Mouse (Mus musculus) A20 (cell line): ENCODE measurements at regions not wholly inside any gene's neighbourhood (a gene's known extent, or its start where the extent isn't known, plus 50 kb on each side); places are given as distances from the start of the nearest gene placed in this dataset.
A peak's percentile ranks its signal among the peaks of the same experiment; 100 is the strongest.
"Not testable (repeated sequence)": the region's sequence is repeated elsewhere in the genome, so short reads cannot be mapped to it uniquely, and the experiment has no call there.

Source experiments
- DNase-seq: peaks from one replicate; pipeline ENCODE4 v3.0.0-alpha.2; 2011; ENCODE audit warnings: low read depth, low spot score

GRCm38 (mm10) chr3:7079073-7079472 lies 458.8 kb upstream of the 1700008P02Rik start:
- no peak for DNase-seq

- no peak for DNase-seq
Observed at GRCm38 (mm10) chr3:7076850-7077249, 456.6 kb upstream of the 1700008P02Rik start.

GRCm38 (mm10) chr3:7074488-7074887 lies 454.2 kb upstream of the 1700008P02Rik start:
- no peak for DNase-seq

- no peak for DNase-seq
Observed at GRCm38 (mm10) chr3:7041372-7042057, 421.3 kb upstream of the 1700008P02Rik start.

GRCm38 (mm10) chr3:7035833-7036232 lies 415.6 kb upstream of the 1700008P02Rik start:
- no peak for DNase-seq

GRCm38 (mm10) chr3:7027845-7028244 lies 407.6 kb upstream of the 1700008P02Rik start:
- DNase-seq, result peak; percentile 56

- peak; percentile 77 for DNase-seq
Observed at GRCm38 (mm10) chr3:7014345-7014973, 394.2 kb upstream of the 1700008P02Rik start.

- peak; percentile 56 for DNase-seq
Observed at GRCm38 (mm10) chr3:7013516-7013915, 393.3 kb upstream of the 1700008P02Rik start.

GRCm38 (mm10) chr3:7010294-7011087 lies 390.2 kb upstream of the 1700008P02Rik start:
- peak; percentile 66 for DNase-seq

- DNase-seq, result no peak
Observed at GRCm38 (mm10) chr3:7008671-7009217, 388.5 kb upstream of the 1700008P02Rik start.

- DNase-seq, result no peak
Observed at GRCm38 (mm10) chr3:7007811-7008359, 387.6 kb upstream of the 1700008P02Rik start.

GRCm38 (mm10) chr3:6991735-6992134 lies 371.5 kb upstream of the 1700008P02Rik start:
- not testable (repeated sequence) for DNase-seq

GRCm38 (mm10) chr3:6984918-6985317 lies 364.7 kb upstream of the 1700008P02Rik start:
- DNase-seq, result no peak

- no peak for DNase-seq
Observed at GRCm38 (mm10) chr3:6957681-6958080, 337.4 kb upstream of the 1700008P02Rik start.

GRCm38 (mm10) chr3:6932535-6933103 lies 312.4 kb upstream of the 1700008P02Rik start:
- DNase-seq, result no peak

- no peak for DNase-seq
Observed at GRCm38 (mm10) chr3:6926737-6927136, 306.5 kb upstream of the 1700008P02Rik start.

GRCm38 (mm10) chr3:6922647-6923046 lies 302.4 kb upstream of the 1700008P02Rik start:
- DNase-seq, result not testable (repeated sequence)

GRCm38 (mm10) chr3:6920253-6920652 lies 300.0 kb upstream of the 1700008P02Rik start:
- DNase-seq, result no peak

GRCm38 (mm10) chr3:6887936-6888335 lies 267.7 kb upstream of the 1700008P02Rik start:
- DNase-seq, result no peak

GRCm38 (mm10) chr3:6887053-6887700 lies 266.9 kb upstream of the 1700008P02Rik start:
- DNase-seq, result no peak
